Mouse (Mus musculus) kidney, postnatal 25 days (tissue): ENCODE measurements around the gene Tm9sf4.

ENCODE experiments used
- DNase-seq, 2 experiments: peaks; one replicate each; pipeline ENCODE4 v3.0.0; 2021; ENCODE audit warnings: mixed read lengths in 2 of 2

Gene Tm9sf4

GRCm38 (mm10) chr2:153160133-153160532, 970 bp upstream of the Tm9sf4 start:
- DNase-seq = no peak

- DNase-seq = no peak
Observed at GRCm38 (mm10) chr2:153161684-153162080, 579 bp downstream of the Tm9sf4 start.

DNA sequence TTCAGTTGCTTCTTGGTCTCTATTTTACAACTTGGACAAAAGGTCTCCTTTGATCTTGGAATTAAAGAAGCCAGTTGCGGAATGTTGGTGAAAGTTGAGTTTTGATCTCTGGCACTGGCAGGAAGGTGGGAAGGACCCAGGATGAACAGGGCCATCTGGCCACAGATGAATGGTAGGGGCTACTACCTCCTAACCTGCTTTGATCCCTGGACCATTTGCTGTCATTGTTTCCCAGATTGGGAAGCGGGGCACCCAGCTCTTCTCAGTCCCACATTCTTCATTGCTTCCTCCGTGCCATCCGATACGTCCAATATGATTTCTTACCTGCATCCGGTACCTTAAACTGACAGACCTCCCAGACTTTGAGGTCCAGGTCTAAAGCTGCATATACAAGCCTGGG, 6.0 kb downstream of the Tm9sf4 start:
- no peak for DNase-seq

DNA sequence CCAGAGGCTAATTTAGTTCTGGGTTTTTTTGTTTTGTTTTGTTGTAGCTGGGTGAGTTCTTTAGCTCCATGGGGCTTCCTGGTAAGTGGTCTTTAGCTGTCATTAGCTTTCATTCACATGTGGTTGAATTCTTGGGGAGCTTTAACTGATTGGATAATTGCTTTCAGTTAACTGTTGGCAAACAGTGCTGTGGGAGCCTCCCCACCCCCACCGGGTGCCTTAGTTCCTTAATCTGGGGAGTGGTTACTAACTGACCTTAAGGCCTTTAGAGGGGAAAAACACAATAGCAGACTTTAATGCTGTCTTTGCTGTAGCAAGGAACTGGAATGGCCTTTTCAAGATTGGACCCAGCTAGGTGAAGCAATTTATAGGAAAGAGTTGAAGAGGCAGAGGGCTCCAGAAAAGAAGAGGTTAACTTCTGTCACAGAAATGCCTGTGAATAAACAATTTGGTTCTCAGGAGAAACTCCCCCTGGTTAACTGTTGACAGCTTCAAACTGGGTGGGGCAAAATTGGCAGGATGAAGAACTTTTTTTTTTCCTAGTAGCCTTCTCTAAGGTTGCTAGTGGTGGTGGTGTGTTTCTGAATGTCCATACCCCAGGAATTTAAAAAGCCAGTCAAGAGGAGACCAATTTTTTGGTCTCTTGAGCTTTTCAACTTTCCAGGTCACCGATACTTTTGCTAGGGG, 7.2 kb downstream of the Tm9sf4 start:
- DNase-seq = peak in 1 of 2 experiments; percentile 50

GRCm38 (mm10) chr2:153170490-153171224, 9.6 kb downstream of the Tm9sf4 start:
- DNase-seq = no peak

GRCm38 (mm10) chr2:153171966-153172365, 10.9 kb downstream of the Tm9sf4 start:
- DNase-seq = no peak

DNA sequence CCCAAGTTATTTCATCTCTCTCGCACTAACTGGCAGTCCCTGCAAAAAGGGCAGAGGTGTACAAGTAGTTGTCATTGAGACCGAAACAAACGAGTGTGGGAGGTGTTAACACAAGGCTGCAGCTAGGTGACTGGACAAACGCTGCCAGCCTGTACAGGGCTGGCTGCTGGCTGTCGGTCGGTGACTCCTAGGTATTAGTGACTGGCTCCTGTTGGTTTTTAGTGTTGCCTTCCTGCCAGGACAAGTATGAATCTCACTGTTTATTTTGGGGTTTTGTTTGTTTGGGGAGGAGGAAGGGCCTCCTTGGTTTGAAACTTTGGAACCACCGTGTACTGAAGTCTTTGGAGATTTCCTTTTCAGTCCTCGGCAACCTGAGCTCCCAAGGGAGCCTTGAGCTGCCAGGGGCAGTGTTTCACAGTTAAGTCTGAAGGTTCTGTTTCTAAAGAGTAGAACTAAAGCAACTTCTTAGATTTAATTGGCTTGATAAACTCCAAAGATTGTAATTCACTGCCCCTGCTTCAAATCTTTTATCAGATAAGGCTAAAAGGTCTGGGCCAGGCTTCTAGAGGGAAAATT, 15.0 kb downstream of the Tm9sf4 start:
- DNase-seq = no peak

GRCm38 (mm10) chr2:153177188-153177587, 16.1 kb downstream of the Tm9sf4 start:
- no peak for DNase-seq

DNA sequence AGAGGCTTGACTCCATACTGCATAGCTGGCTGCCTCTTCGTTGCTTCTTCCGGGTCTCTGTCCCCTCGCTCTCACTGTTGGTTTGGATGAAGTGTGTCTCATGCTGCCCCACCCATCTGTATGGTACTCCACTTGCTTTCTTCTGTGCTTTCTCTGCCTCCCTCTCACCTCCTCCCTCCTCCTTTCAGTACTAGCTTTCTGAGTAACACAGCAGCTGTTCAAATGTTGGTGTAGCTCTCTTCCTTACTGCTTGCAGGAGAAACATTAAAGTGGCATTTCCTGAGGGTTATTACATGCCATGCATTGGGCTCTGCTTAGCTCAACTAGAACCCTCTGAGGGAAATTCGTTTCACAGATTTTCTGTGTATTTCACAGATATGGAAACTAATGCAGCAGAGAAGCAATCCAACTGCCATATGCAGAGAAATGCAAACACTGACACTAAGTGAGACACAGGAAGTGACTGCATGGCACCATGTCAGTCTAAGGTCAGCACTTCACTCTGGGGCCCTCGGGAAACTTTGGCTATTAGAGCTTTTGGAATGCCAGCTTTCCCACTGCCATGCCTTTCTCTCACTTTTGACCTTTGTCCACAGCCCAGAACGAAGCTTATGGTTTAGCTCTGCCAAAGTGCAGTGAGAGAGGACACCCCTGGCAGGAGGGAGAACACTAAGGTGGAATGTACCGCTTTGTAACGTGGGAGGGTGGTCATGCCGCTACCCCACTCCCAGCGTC, 18.2 kb downstream of the Tm9sf4 start:
- peak; percentile 43 to 61 for DNase-seq

DNA sequence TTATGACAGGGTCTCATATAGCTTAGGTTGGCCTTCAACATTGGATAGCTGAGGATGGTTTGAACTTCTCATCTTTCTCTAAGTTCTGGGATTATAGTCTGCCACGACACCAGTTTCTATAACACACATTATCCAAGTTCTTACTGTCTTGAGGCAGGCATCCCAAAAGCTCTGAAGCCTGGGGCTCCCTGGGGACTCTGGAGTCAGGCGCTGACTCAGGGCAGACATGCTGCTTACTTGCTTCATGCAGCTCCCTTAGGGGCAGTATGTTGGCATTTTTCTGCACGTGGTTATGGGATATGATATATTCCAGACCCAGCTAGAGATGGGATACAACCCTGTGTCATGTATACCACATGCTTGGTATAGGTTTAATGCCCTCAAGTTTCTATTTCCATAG, 18.9 kb downstream of the Tm9sf4 start:
- DNase-seq = no peak

DNA sequence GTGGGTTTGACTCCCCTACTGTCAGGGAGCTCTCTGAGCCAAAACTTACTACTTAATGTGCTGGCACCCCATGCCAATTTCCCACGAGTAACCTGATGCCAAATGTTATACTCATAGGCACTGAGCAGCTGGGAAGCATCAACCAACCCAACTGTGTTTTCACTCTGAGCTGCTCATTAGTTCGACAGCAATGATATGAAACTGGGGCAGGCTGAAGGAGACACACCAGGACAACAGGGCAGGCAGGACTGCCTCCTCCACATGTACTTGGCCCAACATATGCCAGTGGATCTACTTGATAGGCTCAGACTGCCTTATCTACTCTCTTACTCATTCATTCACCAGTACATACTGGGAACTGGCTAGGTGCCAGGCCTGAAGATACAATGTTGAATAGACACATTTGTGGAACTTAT, 25.1 kb downstream of the Tm9sf4 start:
- DNase-seq = peak in 1 of 2 experiments; percentile 22

DNA sequence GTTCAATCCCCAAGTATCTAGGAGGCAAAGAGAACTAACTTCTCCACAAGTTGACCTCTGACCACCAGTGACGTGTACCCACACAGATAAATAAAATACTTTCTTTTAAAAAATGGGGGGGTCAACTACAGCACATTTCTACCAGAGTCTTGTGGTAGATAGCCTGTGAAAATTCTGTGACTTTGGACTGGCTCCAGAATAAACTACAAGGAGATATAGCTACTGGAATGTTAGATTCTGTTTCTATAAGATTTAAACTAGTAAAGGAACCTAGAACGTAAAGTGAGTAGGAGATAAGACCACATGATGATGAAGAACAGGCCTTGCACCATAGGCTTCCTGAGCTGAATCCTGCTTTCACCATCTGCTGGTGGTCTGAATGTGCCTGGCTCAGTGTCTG, 26.7 kb downstream of the Tm9sf4 start:
- no peak for DNase-seq

GRCm38 (mm10) chr2:153191242-153191641, 30.1 kb downstream of the Tm9sf4 start:
- DNase-seq = no peak

- DNase-seq = no peak
Observed at GRCm38 (mm10) chr2:153194255-153194654, 33.2 kb downstream of the Tm9sf4 start.

DNA sequence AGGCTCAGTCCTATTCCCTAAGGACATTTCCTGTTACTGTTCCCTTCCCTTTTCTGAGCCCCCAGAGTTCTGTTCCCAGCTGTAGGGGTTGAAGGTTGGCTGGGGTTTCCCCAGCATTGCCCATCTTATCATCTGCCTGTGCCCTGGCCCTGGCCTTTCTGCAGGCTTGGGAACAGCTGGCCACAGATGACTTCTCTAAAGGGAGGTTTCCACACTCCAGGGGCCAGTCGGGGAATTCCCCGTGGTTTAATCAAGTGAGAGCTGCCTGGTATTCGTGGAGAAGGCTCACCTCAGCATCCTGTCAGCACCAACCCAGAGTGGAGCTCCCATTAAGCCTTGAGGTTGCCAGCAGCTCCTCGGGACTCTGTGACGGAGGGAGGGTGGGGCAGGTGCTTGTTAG, 37.4 kb downstream of the Tm9sf4 start:
- DNase-seq = no peak

- no peak for DNase-seq
Observed at GRCm38 (mm10) chr2:153199114-153199513, 38.0 kb downstream of the Tm9sf4 start.

GRCm38 (mm10) chr2:153202766-153203165, 41.7 kb downstream of the Tm9sf4 start:
- DNase-seq = no peak

DNA sequence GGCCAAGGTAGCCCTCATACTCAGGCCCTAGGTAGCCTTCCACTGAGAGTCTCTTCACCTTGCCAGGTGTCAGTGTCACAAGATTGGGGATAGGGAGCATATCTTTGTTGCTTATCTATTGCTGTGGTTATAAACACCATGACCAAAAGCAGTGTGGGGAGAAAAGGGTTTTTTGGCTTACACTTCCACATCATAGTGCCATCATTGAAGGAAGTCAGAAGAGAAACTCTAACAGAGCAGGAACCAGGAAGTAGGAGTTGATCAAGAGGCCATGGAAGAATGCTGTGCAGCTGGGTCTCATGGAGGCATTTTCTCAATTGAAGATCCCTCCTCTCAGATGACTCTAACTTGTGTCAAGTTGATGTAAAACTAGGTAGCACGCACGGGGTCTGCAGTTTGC, 47.0 kb downstream of the Tm9sf4 start:
- DNase-seq = no peak

DNA sequence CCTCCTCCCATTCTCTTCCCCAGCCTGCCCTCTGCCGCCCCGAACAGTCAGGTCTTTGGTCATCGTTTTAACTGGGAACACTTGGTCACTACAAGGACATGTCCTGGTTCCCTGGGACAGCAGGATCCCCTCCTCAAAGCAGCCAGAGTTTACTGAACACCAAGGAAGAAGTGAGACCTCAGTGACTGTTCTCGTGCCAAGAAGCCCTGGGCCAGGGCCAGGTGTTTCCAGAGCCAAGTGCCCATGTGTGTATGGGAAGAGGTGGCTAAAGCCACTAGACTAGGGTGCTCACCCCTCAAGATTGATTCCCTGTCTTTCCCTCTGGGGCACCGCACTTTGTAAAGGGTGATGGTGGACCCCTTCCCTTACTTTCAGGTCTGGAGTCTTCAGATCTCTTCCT, 48.2 kb downstream of the Tm9sf4 start:
- no peak for DNase-seq

GRCm38 (mm10) chr2:153211451-153211850, 50.3 kb downstream of the Tm9sf4 start:
- DNase-seq = no peak

DNA sequence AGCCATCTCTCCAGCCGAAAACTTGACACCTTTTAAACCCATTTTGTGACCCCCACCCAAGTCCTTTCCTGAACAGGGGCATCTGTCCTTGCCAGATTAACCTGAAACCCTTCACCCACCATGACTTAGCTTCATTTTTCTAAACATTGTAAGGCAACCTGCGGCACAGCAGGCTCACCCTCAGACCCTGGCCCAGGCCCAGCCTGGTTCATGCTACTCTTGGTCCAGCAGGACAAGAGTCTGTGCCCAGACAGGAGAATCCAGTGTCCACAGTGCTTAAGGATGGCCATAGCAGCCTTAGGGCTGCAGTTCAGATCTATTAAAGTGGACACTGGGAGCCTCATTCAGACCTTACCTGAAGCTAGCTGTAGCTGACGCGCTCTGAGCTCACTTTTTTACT, 52.2 kb downstream of the Tm9sf4 start:
- DNase-seq = no peak

DNA sequence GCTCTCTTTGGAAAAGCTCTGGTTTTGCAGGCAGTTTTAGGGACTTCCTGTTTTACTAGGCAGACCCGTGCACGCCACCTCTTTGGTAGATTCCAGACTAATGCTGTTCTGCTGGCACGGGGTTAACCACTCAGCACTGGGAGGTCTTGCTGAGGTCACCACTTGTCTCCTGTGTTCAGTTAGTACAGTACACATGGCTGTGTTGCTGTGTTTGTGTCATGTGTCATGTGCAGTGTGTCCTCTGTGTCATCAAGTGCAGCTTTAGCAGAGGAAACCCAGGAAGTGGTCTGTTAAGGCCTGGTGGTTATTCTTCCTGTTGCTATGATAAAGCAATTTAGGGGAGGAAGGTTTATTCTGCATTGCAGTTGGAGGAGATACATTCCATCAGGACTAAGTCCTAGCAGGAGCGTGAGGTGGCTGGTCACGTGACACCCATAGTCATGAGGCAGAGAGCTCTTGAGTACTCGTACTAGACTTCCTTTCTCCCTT, 53.7 kb downstream of the Tm9sf4 start:
- DNase-seq = no peak

- no peak for DNase-seq
Observed at GRCm38 (mm10) chr2:153215421-153215820, 54.3 kb downstream of the Tm9sf4 start.
